Mouse (Mus musculus): ENCODE measurements around the gene 2310057N15Rik. TPM values are rescaled to one million over a fixed set of nuclear protein-coding genes. Genes with fewer than 3 reads are reported as not detected.
"Not testable (repeated sequence)": the region's sequence is repeated elsewhere in the genome, so short reads cannot be mapped to it uniquely, and the experiment has no call there.

2310057N15Rik gene
- total RNA-seq (2021), result not detected
- long read RNA-seq, experiment 1, result 0 reads
- long read RNA-seq, experiment 2, result 0 reads

DNA sequence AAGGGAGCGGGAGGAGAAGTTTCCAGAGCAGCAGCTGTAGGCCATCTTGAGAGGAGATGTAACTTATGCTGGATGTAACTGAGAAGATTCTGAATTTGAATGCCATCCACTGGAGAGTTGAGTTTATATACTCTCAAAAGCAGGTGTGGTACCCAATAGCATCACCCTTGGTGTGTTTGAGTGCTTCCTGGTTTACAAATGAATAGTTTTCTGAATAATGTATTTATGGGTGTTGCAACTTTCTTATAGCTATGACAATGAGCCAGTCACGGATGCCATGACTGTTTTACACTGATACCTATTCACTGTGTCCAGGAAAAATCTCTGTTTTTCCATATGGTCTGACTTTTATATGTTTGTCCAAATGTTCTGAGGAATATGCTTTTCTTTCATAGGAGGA is at the start of gene 2310057N15Rik:
2310057N15Rik (minus strand) TSS at position 101 of the 400 bp plus-strand sequence.
- DNase-seq (ENCODE audit: low spot score in 2 of 2), result no peak

DNA sequence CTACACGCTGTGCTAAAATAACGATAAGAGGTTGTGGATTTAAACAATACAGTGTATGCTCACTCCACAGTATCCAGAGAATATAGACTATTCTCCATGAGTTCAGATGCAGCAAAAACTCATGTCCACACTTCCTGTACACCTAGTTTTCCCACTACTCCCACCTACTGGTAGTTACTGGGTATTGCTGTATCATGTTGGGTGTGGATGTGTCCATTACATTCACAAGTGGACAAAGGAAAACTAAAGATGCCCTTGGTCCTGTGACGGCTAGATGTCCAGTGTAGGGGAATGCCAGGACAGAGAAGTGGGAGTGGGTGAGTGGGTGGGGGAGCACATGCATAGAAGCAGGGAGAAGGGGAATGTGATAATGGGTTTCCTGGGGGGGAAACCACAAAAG is 49.7 kb upstream of the 2310057N15Rik start:
- no peak for DNase-seq (ENCODE audit: low spot score in 2 of 2)

DNA sequence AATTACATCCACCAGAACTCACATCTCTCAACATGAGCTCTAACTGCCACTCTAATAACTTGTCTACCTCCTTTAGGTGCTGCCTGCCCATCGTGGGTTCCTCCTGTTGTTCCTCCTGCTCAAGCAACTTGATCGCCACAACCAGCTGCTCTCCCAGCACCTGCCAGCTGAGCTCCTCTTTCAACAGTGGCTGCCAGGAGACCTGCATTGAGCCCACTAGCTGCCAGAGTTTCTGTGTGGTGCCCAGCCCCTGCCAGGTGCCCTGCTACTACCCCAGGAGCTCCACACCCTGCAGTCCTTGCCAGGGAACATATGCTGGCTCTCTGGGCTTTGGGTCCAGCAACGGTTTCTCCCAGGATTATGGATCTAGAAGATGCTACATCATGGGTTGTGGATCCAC is 46.1 kb upstream of the 2310057N15Rik start, which contains the start of gene Krtap15:
Krtap15 (plus strand) TSS at position 150 of the 400 bp plus-strand sequence.
- DNase-seq (ENCODE audit: low spot score in 2 of 2), result no peak

DNA sequence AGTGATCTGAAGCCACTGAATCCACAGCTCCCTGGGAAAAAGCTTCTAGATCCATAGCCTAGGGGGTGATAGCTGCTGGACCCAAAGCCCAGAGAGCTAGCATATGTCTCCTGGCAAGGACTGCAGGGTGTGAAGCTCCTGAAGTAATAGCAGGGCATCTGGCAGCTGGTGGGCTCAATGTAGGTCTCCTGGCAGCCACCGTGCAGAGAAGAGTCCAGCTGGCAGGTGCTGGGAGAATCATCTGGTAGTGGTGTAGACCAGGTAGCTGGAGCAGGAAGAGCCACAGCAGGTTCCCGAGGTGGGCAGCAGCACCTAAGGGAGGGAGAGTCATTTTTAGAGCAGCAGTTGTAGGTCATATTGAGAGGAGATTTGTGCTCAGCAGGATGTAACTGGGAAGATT is 37.8 kb upstream of the 2310057N15Rik start, which contains the start of gene Gm20741:
Gm20741 (minus strand) TSS at position 394 of the 400 bp plus-strand sequence.
- DNase-seq (ENCODE audit: low spot score in 2 of 2), result no peak

DNA sequence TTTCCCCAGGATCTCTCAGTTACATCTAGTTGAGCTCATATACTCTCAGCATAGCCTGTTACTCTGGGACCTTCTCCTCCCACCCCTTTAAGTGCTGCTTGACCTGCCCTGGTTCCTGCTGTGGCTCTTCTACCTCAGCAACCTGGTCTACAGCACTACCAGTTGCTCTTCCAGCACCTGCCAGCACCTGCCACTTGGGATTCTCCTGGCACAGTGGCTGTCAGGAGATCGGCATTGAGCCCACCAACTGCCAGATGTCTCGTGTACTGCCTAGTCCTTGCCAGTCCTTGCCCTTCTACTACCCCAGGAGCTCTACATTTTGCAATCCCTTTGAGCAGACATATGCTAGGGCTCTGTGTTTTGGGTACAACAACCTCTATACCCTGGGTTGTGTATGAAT is 12.8 kb upstream of the 2310057N15Rik start:
- no peak for DNase-seq (ENCODE audit: low spot score in 2 of 2)

DNA sequence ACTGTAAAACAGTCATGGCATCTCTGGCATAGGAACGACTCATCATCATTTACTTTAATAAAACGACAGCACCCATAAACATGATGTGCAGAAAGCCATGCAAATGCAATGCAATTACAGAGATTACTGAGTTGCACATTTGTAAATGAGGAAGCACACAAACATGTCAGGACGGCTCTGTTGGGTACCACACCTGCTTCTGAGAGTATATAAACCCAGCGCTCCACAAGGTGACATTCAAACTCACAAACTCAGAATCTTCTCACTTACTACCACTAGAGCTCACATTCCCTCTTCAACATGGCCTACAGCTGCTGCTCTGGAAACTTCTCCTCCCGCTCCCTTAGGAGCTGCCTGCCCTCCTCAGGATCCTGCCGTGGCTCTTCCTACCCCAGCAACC is 3.6 kb upstream of the 2310057N15Rik start, which contains the start of gene Gm5965:
Gm5965 (plus strand) TSS at position 301 of the 400 bp plus-strand sequence.
- DNase-seq (ENCODE audit: low spot score in 2 of 2), result no peak

DNA sequence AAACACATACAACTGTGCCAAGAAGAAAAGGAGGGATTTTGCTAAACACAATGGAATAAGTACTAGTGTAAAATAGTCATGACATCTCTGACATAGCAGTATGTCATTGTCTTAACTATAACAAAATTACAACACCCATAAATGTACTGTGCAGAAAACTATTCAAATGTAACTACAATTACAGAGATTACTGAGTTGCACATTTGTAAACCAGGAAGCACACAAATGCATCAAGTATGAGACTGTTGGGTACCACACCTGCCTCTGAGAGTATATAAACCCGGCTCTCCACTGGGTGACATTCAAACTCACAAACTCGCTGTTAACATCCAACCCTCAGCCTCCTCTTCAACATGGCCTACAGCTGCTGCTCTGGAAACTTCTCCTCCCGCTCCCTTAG is 15.5 kb downstream of the 2310057N15Rik start, which contains the start of gene 2310034C09Rik:
2310034C09Rik (plus strand) TSS at position 301 of the 400 bp plus-strand sequence.
- not testable (repeated sequence) for DNase-seq (ENCODE audit: low spot score in 2 of 2)

DNA sequence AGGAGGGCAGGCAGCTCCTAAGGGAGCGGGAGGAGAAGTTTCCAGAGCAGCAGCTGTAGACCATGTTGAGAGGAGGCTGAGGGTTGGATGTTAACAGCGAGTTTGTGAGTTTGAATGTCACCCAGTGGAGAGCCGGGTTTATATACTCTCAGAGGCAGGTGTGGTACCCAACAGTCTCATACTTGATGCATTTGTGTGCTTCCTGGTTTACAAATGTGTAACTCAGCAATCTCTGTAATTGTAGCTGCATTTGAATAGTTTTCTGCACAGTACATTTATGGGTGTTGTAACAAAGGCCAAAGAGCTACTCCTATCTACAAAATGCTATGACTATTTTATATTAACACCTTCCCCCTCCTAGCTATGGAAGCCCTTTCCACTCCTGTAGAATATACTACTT is 22.5 kb downstream of the 2310057N15Rik start, which contains the start of gene Krtap13:
Krtap13 (minus strand) TSS at position 101 of the 400 bp plus-strand sequence.
- DNase-seq (ENCODE audit: low spot score in 2 of 2), result not testable (repeated sequence)

DNA sequence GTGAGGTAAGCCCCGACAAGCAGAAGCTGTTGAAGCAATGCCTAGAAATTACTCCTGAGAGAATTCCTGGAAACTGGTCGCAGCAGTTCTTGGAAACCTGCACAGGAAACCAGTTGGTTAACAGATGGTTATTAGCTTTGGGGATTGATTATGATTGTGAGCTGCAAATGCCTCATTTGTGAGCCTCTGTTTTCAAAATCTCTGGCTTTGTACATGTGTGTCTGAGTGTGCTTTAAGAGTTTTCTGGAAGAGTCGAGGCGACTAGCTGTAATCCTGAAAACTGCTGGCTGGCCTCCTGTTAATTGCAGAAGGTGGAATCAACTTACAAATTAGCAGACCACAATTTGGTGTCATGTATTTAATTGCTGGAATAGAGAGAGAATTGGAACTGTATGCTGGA is 26.1 kb downstream of the 2310057N15Rik start:
- DNase-seq (ENCODE audit: low spot score in 2 of 2), result no peak

DNA sequence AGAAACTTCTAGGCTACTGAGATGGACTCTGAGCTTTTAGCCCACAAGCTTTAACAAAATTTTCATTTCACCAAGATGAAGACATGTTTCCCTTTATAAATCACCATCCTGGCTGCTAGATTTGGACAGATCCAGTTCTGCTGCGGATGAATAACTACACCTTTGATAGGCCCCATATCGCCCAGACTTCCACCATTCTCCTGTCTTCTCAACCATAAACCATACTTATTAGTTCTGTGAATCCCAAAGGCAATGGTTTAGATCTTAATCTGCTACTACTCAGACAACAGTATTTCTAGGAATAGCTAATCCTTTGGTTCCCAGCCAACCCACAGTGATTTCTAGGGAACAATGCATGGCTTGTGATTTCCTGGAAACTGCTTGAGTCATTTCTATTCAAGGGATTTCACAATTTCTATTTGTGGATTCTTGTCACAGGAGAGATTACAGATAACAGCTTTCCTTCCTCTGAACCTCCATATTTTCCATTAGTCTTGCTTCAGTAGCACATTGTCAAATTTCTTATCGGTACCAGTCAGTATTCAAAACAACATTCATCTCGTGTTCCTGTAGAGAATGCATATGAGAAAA is 29.2 kb downstream of the 2310057N15Rik start:
- DNase-seq (ENCODE audit: low spot score in 2 of 2), result no peak

DNA sequence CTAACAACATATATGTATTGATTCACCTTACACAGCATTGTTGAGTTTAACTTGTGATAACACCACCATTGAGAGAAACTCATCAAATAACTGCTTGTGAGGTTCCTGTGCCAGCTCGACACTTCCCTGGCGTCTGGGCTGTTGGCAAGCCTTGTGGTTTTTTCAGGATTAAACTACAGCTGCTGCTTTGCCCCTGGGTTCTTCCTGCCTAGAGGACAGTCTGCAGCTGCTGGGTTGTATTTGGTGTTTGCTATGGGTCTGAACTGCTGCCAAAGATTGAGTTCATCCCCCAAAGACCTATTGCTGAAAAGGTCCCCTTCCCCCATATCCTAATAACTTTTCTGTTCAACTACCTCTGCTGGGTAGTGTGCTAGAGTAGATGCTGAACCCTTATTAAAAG is 38.6 kb downstream of the 2310057N15Rik start:
- DNase-seq (ENCODE audit: low spot score in 2 of 2), result no peak

DNA sequence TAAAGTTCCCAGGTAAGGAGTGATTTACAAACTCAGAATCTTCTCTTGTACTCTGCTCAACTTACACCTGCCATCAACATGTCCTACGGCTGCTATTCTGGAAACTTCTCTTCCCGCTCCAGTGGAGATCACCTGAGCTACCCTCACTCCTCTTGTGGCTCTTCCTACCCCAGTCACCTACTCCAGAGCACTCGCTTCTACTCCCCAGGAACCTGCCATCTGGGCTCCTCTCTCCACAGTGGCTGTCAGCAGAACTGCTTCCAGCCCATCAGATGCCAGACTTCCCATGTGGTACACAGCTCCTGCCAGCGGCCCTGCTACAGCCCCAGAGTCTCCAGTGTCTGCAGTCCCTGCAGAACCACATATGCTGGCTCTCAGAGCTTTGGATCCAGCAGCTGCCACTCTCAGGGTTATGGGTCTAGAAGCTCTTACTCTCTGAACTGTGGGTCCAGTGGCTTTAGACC is 45.2 kb downstream of the 2310057N15Rik start, which contains the start of gene Krtap13-1:
Krtap13-1 (plus strand) TSS at position 51 of the 464 bp plus-strand sequence.
- no peak for DNase-seq (ENCODE audit: low spot score in 2 of 2)

Other genes starting within 250 kb of the 2310057N15Rik start
- not detected for gene Cldn8, start 211.0 kb downstream of the 2310057N15Rik start, total RNA-seq (2021)
- not detected for gene Krtap24-1, start 161.9 kb downstream of the 2310057N15Rik start, total RNA-seq (2021)
- gene 2310079G19Rik, start 146.5 kb downstream of the 2310057N15Rik start, total RNA-seq (2021), result not detected
- gene Krtap26-1, start 126.4 kb downstream of the 2310057N15Rik start, total RNA-seq (2021), result not detected
- not detected for gene Krtap27-1, start 102.5 kb downstream of the 2310057N15Rik start, total RNA-seq (2021)
- not detected for gene 2310061N02Rik, start 66.2 kb downstream of the 2310057N15Rik start, total RNA-seq (2021)
- not detected for gene Krtap13-1, start 45.3 kb downstream of the 2310057N15Rik start, total RNA-seq (2021)
- gene Krtap13, start 22.6 kb downstream of the 2310057N15Rik start, total RNA-seq (2021), result not detected
- not detected for gene 2310034C09Rik, start 15.4 kb downstream of the 2310057N15Rik start, total RNA-seq (2021)
- not detected for gene Gm5965, start 3.7 kb upstream of the 2310057N15Rik start, total RNA-seq (2021)
- gene Gm20741, start 38.0 kb upstream of the 2310057N15Rik start, total RNA-seq (2021), result not detected
- not detected for gene Krtap15, start 46.0 kb upstream of the 2310057N15Rik start, total RNA-seq (2021)
- gene Krtap14, start 51.9 kb upstream of the 2310057N15Rik start, total RNA-seq (2021), result not detected
- gene Krtap19-1, start 95.2 kb upstream of the 2310057N15Rik start, total RNA-seq (2021), result not detected
- not detected for gene Krtap19-2, start 100.1 kb upstream of the 2310057N15Rik start, total RNA-seq (2021)
- gene Krtap19-3, start 103.8 kb upstream of the 2310057N15Rik start, total RNA-seq (2021), result not detected
- gene Krtap19-4, start 110.9 kb upstream of the 2310057N15Rik start, total RNA-seq (2021), result not detected
- gene Krtap19-5, start 122.3 kb upstream of the 2310057N15Rik start, total RNA-seq (2021), result not detected
- not detected for gene Krtap19-9b, start 158.1 kb upstream of the 2310057N15Rik start, total RNA-seq (2021)
- not detected for gene Krtap16-3, start 188.7 kb upstream of the 2310057N15Rik start, total RNA-seq (2021)
- gene Krtap22-2, start 236.6 kb upstream of the 2310057N15Rik start, total RNA-seq (2021), result not detected
- not detected for gene Gm10229, start 241.1 kb upstream of the 2310057N15Rik start, total RNA-seq (2021)